Mouse (Mus musculus) spleen, adult 2 months (tissue): ENCODE results near the gene Clec1b. TPM values are rescaled to one million over a fixed set of nuclear protein-coding genes. Genes with fewer than 3 reads are reported as not detected.

Experiments
- DNase-seq, 2 experiments: peaks; one replicate each; pipeline versions ENCODE4 v3.0.0 to v3.0.0-alpha.2; 2012 to 2021; ENCODE audit warnings: low spot score in 2 of 2, low read depth in 1 of 2
- H3K27ac ChIP-seq: fragments of 200-500 bp; 2 replicates; pipeline ENCODE4 v1.5.1; 2012; ENCODE audit warnings: low read length, inconsistent platforms; ENCODE audit not compliant: insufficient read depth
- H3K27me3 ChIP-seq: fragments of 200-500 bp; 2 replicates; pipeline ENCODE4 v1.6.1; 2012; ENCODE audit warnings: mild to moderate bottlenecking, moderate library complexity, low read length, inconsistent platforms; ENCODE audit not compliant: control insufficient read depth, insufficient read depth
- H3K36me3 ChIP-seq: fragments of 200-500 bp; 2 replicates; pipeline ENCODE4 v1.6.1; 2012; ENCODE audit warnings: mild to moderate bottlenecking, low read length, inconsistent platforms; ENCODE audit not compliant: control insufficient read depth, insufficient read depth
- H3K4me1 ChIP-seq: fragments of 200-500 bp; 2 replicates; pipeline ENCODE4 v1.6.1; 2011; ENCODE audit warnings: inconsistent platforms; ENCODE audit not compliant: control insufficient read depth, insufficient read depth, insufficient read length
- H3K4me3 ChIP-seq: fragments of 200-500 bp; 2 replicates; pipeline ENCODE4 v1.5.1; 2011; ENCODE audit warnings: mild to moderate bottlenecking, inconsistent platforms; ENCODE audit not compliant: insufficient read depth, insufficient read length; ENCODE audit errors: extremely low read depth
- CTCF ChIP-seq: fragments of 200-500 bp; IDR thresholded peaks from 2 replicates; pipeline ENCODE4 v1.5.1; 2011; ENCODE audit warnings: mild to moderate bottlenecking, inconsistent platforms; ENCODE audit not compliant: insufficient read depth, insufficient read length, insufficient replicate concordance; ENCODE audit errors: extremely low read depth
- POLR2A ChIP-seq: fragments of 200-500 bp; IDR thresholded peaks from 2 replicates; pipeline ENCODE4 v1.6.1; 2011; ENCODE audit warnings: low read depth, low read length, inconsistent platforms
- WGBS: fragments of 180-500 bp; shearing (Covaris S2); methylation state at CpG from one replicate; pipeline ENCODE4 v1.1.7; 2018; 5-methylcytosine and 5-hydroxymethylcytosine counted together
- polyA plus RNA-seq: library from polyadenylated mRNA; depleted of rRNA; stranded (reverse); fragments of >200 nt; gene quantifications from 2 replicates; pipeline ENCODE4 v1.2.3, GENCODE M21; 2012; rRNA removed

Clec1b gene
- polyA plus RNA-seq, 1 experiment, result 9.6 TPM

- Histone ChIP-seq H3K27ac (no peak overlapping the region), H3K27me3 (no peaks in the 10 kb centered on the region), H3K4me1 (no peaks in the 10 kb centered on the region), H3K4me3 (no peak overlapping the region), H3K36me3 (no peaks in the 10 kb centered on the region)
- WGBS, result 36% methylated on average over 4 of the region's 4 CpGs
- no peak for DNase-seq
- TF ChIP-seq CTCF (no peak), POLR2A (no peak)
Observed at GRCm38 (mm10) chr6:129427281-129427680, 30.2 kb downstream of the Clec1b start.

DNA sequence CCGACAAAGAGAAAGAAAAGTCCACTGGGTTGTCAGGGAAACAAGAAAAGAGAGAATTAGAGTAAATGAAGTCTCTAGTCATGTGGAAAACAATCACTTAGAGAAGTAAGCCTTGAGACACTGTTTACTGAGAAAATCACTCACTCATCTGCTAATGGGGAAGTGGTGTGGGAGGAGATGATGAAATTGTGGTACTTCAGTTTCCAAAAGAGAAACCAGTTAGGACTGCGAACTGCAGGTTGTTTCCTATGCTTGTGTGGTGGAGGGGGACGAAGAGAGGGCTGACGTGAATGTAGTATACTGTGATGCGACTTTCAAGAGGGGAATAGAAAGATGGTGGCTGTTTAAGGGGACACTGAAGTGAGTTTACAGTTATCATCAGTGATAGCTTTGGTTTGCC, 37.1 kb downstream of the Clec1b start:
- no peak overlapping the region for H3K27ac ChIP-seq
- H3K4me1 ChIP-seq, result no peaks in the 10 kb centered on the region
- no peaks in the 10 kb centered on the region for H3K36me3 ChIP-seq
- no peaks in the 10 kb centered on the region for H3K27me3 ChIP-seq
- 15% methylated on average over 5 of the region's 5 CpGs for WGBS
- H3K4me3 ChIP-seq, result no peak overlapping the region
- peak; percentile 10 to 80 for DNase-seq
- TF ChIP-seq CTCF (no peak), POLR2A (no peak)

- Histone ChIP-seq H3K4me3 (no peak overlapping the region), H3K36me3 (no peaks in the 10 kb centered on the region), H3K27me3 (no peaks in the 10 kb centered on the region), H3K4me1 (no peaks in the 10 kb centered on the region), H3K27ac (no peak overlapping the region)
- 87% methylated on average over 3 of the region's 3 CpGs for WGBS
- TF ChIP-seq POLR2A (no peak), CTCF (no peak)
- DNase-seq, result no peak
Observed at GRCm38 (mm10) chr6:129436025-129436424, 38.9 kb downstream of the Clec1b start.

GRCm38 (mm10) chr6:129438033-129438432, 40.9 kb downstream of the Clec1b start:
- TF ChIP-seq POLR2A, result no peak
- TF ChIP-seq CTCF, result no peak
- DNase-seq, result no peak
- no peaks in the 10 kb centered on the region for H3K36me3 ChIP-seq

DNA sequence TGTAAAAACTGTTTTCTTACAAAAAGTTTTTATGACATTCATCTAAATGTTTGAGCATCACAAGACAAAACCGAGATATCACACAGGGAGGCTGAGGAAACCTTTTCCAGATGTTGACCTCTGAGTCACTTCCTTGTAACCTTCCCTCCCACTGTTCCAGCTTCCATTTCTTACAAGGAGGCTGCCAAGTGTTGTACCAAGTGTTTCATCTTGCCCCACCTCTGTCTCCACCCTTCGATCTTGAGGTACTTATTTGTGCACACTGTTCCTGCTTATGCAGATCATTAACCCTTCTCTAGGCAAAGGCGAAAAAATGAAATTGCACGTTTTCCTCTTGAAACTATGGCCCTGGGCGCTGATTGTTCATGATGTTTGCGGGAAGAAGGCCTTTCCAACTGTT, 52.6 kb downstream of the Clec1b start:
- Histone ChIP-seq H3K4me3 (no peak overlapping the region), H3K4me1 (no peaks in the 10 kb centered on the region), H3K36me3 (no peaks in the 10 kb centered on the region), H3K27ac (no peak overlapping the region), H3K27me3 (no peaks in the 10 kb centered on the region)
- no peak for DNase-seq
- TF ChIP-seq CTCF, result no peak
- TF ChIP-seq POLR2A, result no peak
- 81% methylated on average over 6 of the region's 6 CpGs for WGBS

More at GRCm38 (mm10) chr6:129438033-129438432, 40.9 kb downstream of the Clec1b start:
- no peaks in the 10 kb centered on the region for H3K4me1 ChIP-seq
- H3K27me3 ChIP-seq, result no peaks in the 10 kb centered on the region
- 86% methylated on average over 2 of the region's 2 CpGs for WGBS
- H3K4me3 ChIP-seq, result no peak overlapping the region
- no peak overlapping the region for H3K27ac ChIP-seq

- no peak within 1 kb of the TSS for H3K27ac ChIP-seq
- DNase-seq, result no peak
- TF ChIP-seq POLR2A (no peak), CTCF (no peak)
- H3K36me3 ChIP-seq, result no peaks in the 10 kb centered on the region
- no peaks in the 10 kb centered on the region for H3K27me3 ChIP-seq
- no peaks in the 10 kb centered on the region for H3K4me1 ChIP-seq
- 59% methylated on average over 13 of the region's 13 CpGs for WGBS
- H3K4me3 ChIP-seq, result no peak within 1 kb of the TSS; the same call in 1 of the 2 replicates
Observed at GRCm38 (mm10) chr6:129451411-129452039, 54.4 kb downstream of the Clec1b start, which contains the start of gene Clec1a. Gene Clec1a (minus strand): TSS chr6:129452000.

Other genes starting within 250 kb of the Clec1b start
- gene Clec2d, start 216.7 kb upstream of the Clec1b start, polyA plus RNA-seq, result 47.0 and 47.4 TPM in 2 replicates
- gene Cd69, start 121.9 kb upstream of the Clec1b start, polyA plus RNA-seq, result 4.4 and 5.0 TPM in 2 replicates
- not detected in 2 replicates for gene 4922502D21Rik, start 65.5 kb upstream of the Clec1b start, polyA plus RNA-seq
- gene Clec12a, start 54.6 kb upstream of the Clec1b start, polyA plus RNA-seq, result 5.3 and 6.8 TPM in 2 replicates
- 0.11 TPM in 1 of 2 replicates, not detected in the other for gene Clec12b, start 11.4 kb upstream of the Clec1b start, polyA plus RNA-seq
- 5.4 and 8.7 TPM in 2 replicates for gene Clec9a, start 11.6 kb downstream of the Clec1b start, polyA plus RNA-seq
- gene Clec1a, start 54.7 kb downstream of the Clec1b start, polyA plus RNA-seq, result 0.47 and 0.51 TPM in 2 replicates
- 0.06 and 0.08 TPM in 2 replicates for gene Olr1, start 109.9 kb downstream of the Clec1b start, polyA plus RNA-seq
- gene Tmem52b, start 115.3 kb downstream of the Clec1b start, polyA plus RNA-seq, result not detected in 2 replicates
- 17.6 and 19.9 TPM in 2 replicates for gene Gabarapl1, start 135.9 kb downstream of the Clec1b start, polyA plus RNA-seq
- 1.6 and 2.6 TPM in 2 replicates for gene Klre1, start 180.6 kb downstream of the Clec1b start, polyA plus RNA-seq
- gene Klrd1, start 194.5 kb downstream of the Clec1b start, polyA plus RNA-seq, result 1.2 and 2.5 TPM in 2 replicates
- 1.1 and 2.1 TPM in 2 replicates for gene Klrk1, start 226.6 kb downstream of the Clec1b start, polyA plus RNA-seq
- 0.63 and 1.6 TPM in 2 replicates for gene Klrc3, start 246.0 kb downstream of the Clec1b start, polyA plus RNA-seq